Mouse (Mus musculus) embryonic facial prominence, embryonic 14.5 days (tissue): ENCODE measurements at regions not wholly inside any gene's neighbourhood (a gene's known extent, or its start where the extent isn't known, plus 50 kb on each side); places are given as distances from the start of the nearest gene placed in this dataset.
A peak's percentile ranks its signal among the peaks of the same experiment; 100 is the strongest.

Experiments used
- ATAC-seq: fragments of 200-750 bp; cut with Nextera tagmentation; 2 replicates; pipeline ENCODE4 v1.8.0; 2017; ENCODE audit warnings: low read depth, moderate number of reproducible peaks, moderate TSS enrichment
- DNase-seq: peaks from one replicate; pipeline ENCODE4 v3.0.0-alpha.2; 2015; ENCODE audit warnings: low spot score
- H3K27ac ChIP-seq: fragments of 300-500 bp; sonication (generic); replicated peaks from 2 replicates; pipeline ENCODE4 v1.5.1; 2014; ENCODE audit warnings: low read depth, mild to moderate bottlenecking, low read length, moderate library complexity
- H3K27me3 ChIP-seq: fragments of 300-500 bp; sonication (generic); replicated peaks from 2 replicates; pipeline ENCODE4 v1.6.1; 2014; ENCODE audit warnings: low read length; ENCODE audit not compliant: control insufficient read depth, insufficient read depth
- H3K36me3 ChIP-seq: fragments of 300-500 bp; sonication (generic); 2 replicates; pipeline ENCODE4 v1.6.1; 2014; ENCODE audit warnings: low read length, mixed read lengths; ENCODE audit not compliant: control insufficient read depth, insufficient read depth
- H3K4me1 ChIP-seq: fragments of 300-500 bp; sonication (generic); 2 replicates; pipeline ENCODE4 v1.6.1; 2014; ENCODE audit warnings: antibody characterized with exemption, low read length; ENCODE audit not compliant: control insufficient read depth, insufficient read depth
- H3K4me2 ChIP-seq: fragments of 300-500 bp; sonication (generic); 2 replicates; pipeline ENCODE4 v1.6.1; 2014; ENCODE audit warnings: low read depth, mild to moderate bottlenecking, low read length, moderate library complexity, mixed read lengths
- H3K4me3 ChIP-seq: fragments of 300-500 bp; sonication (generic); 2 replicates; pipeline ENCODE4 v1.5.1; 2014; ENCODE audit warnings: low read depth, mild to moderate bottlenecking, low read length
- H3K9ac ChIP-seq: fragments of 300-500 bp; sonication (generic); 2 replicates; pipeline ENCODE4 v1.6.1; 2014; ENCODE audit warnings: low read depth, mild to moderate bottlenecking, low read length, moderate library complexity, mixed read lengths
- H3K9me3 ChIP-seq: fragments of 300-500 bp; sonication (generic); 2 replicates; pipeline ENCODE4 v1.6.1; 2016; ENCODE audit warnings: low read length; ENCODE audit not compliant: control insufficient read depth
- WGBS: fragments of 180-500 bp; shearing (Covaris S2); extraction: QIAGEN DNeasy Blood & Tissue Kit; methylation state at CpG from one replicate; pipeline ENCODE4 v1.1.7; 2014; 5-methylcytosine and 5-hydroxymethylcytosine counted together

GRCm38 (mm10) chr9:98091105-98091504 is 58.1 kb upstream of the Clstn2 start:
- no peaks in the 10 kb centered on the region for H3K4me1 ChIP-seq
- no peak overlapping the region for H3K27ac ChIP-seq
- no peaks in the 10 kb centered on the region for H3K36me3 ChIP-seq
- no peak overlapping the region for H3K4me2 ChIP-seq
- H3K27me3 ChIP-seq: no peaks in the 10 kb centered on the region
- H3K4me3 ChIP-seq: no peak overlapping the region
- DNase-seq (no peak), ATAC-seq (no peak)
- H3K9ac ChIP-seq: no peak overlapping the region
- WGBS: 77% methylated on average over 1 of the region's 1 CpGs
- no peaks in the 10 kb centered on the region for H3K9me3 ChIP-seq

- DNase-seq: no peak
- no peak overlapping the region for H3K9ac ChIP-seq
- no peaks in the 10 kb centered on the region for H3K27me3 ChIP-seq
- ATAC-seq: no peak
- H3K9me3 ChIP-seq: no peaks in the 10 kb centered on the region
- no peaks in the 10 kb centered on the region for H3K36me3 ChIP-seq
- H3K27ac ChIP-seq: no peak overlapping the region
- H3K4me3 ChIP-seq: no peak overlapping the region
- no peaks in the 10 kb centered on the region for H3K4me1 ChIP-seq
- no peak overlapping the region for H3K4me2 ChIP-seq
- 79% methylated on average over 10 of the region's 10 CpGs for WGBS
Measured at GRCm38 (mm10) chr9:98095064-98095790, 62.2 kb upstream of the Clstn2 start.

GRCm38 (mm10) chr9:98123390-98123789 is 90.4 kb upstream of the Clstn2 start:
- H3K27me3 ChIP-seq: no peaks in the 10 kb centered on the region
- H3K9me3 ChIP-seq: no peaks in the 10 kb centered on the region
- no peak overlapping the region for H3K4me2 ChIP-seq
- H3K9ac ChIP-seq: no peak overlapping the region
- H3K36me3 ChIP-seq: no peaks in the 10 kb centered on the region
- DNase-seq (peak; percentile 6), ATAC-seq (no peak; the same call in 1 of the 2 replicates)
- H3K4me1 ChIP-seq: no peaks in the 10 kb centered on the region
- no peak overlapping the region for H3K4me3 ChIP-seq
- WGBS: 63% methylated on average over 6 of the region's 6 CpGs
- no peak overlapping the region for H3K27ac ChIP-seq

- DNase-seq (no peak), ATAC-seq (no peak)
- Histone ChIP-seq H3K9ac (no peak overlapping the region), H3K4me3 (no peak overlapping the region), H3K4me2 (no peak overlapping the region), H3K27ac (no peak overlapping the region), H3K4me1 (no peaks in the 10 kb centered on the region), H3K27me3 (no peaks in the 10 kb centered on the region), H3K9me3 (no peaks in the 10 kb centered on the region), H3K36me3 (no peaks in the 10 kb centered on the region)
- WGBS: 84% methylated on average over 4 of the region's 4 CpGs
Measured at GRCm38 (mm10) chr9:98129596-98129995, 96.6 kb upstream of the Clstn2 start.

- H3K4me3 ChIP-seq: no peak overlapping the region
- no peaks in the 10 kb centered on the region for H3K4me1 ChIP-seq
- H3K9me3 ChIP-seq: no peaks in the 10 kb centered on the region
- no peak for ATAC-seq
- no peak overlapping the region for H3K27ac ChIP-seq
- WGBS: 80% methylated on average over 5 of the region's 5 CpGs
- H3K36me3 ChIP-seq: no peaks in the 10 kb centered on the region
- no peak overlapping the region for H3K9ac ChIP-seq
- no peak for DNase-seq
- no peak overlapping the region for H3K4me2 ChIP-seq
- no peaks in the 10 kb centered on the region for H3K27me3 ChIP-seq
Measured at GRCm38 (mm10) chr9:98130849-98131248, 97.9 kb upstream of the Clstn2 start.

GRCm38 (mm10) chr9:98140546-98140945 is 107.6 kb upstream of the Clstn2 start:
- ATAC-seq (no peak), DNase-seq (no peak)
- Histone ChIP-seq H3K9ac (no peak overlapping the region), H3K4me3 (no peak overlapping the region), H3K36me3 (no peaks in the 10 kb centered on the region), H3K27ac (no peak overlapping the region), H3K9me3 (peaks cover 10% of the 10 kb centered on the region; the same call in 1 of the 2 replicates), H3K4me2 (no peak overlapping the region), H3K27me3 (no peaks in the 10 kb centered on the region), H3K4me1 (no peaks in the 10 kb centered on the region)

- H3K4me3 ChIP-seq: no peak overlapping the region
- 61% methylated on average over 7 of the region's 7 CpGs for WGBS
Measured at GRCm38 (mm10) chr9:98142121-98142520, 109.1 kb upstream of the Clstn2 start.

GRCm38 (mm10) chr9:98146901-98147300 is 113.9 kb upstream of the Clstn2 start:
- H3K36me3 ChIP-seq: no peaks in the 10 kb centered on the region
- DNase-seq (peak; percentile 79), ATAC-seq (no peak)
- H3K27me3 ChIP-seq: no peaks in the 10 kb centered on the region
- no peak overlapping the region for H3K4me3 ChIP-seq
- H3K9ac ChIP-seq: no peak overlapping the region
- 40% methylated on average over 5 of the region's 5 CpGs for WGBS
- H3K9me3 ChIP-seq: no peaks in the 10 kb centered on the region
- H3K4me1 ChIP-seq: no peaks in the 10 kb centered on the region
- no peak overlapping the region for H3K4me2 ChIP-seq
- no peak overlapping the region for H3K27ac ChIP-seq

More at GRCm38 (mm10) chr9:98142121-98142520, 109.1 kb upstream of the Clstn2 start:
- H3K9ac ChIP-seq: no peak overlapping the region
- H3K4me2 ChIP-seq: no peak overlapping the region
- H3K9me3 ChIP-seq: 0 out of 2 replicates have a peak, but pooled peaks cover 3% of the 10 kb centered on the region
- no peaks in the 10 kb centered on the region for H3K27me3 ChIP-seq
- H3K27ac ChIP-seq: no peak overlapping the region
- no peaks in the 10 kb centered on the region for H3K4me1 ChIP-seq
- DNase-seq: no peak
- no peaks in the 10 kb centered on the region for H3K36me3 ChIP-seq
- no peak for ATAC-seq

GRCm38 (mm10) chr9:98158421-98158820 is 125.4 kb upstream of the Clstn2 start:
- Histone ChIP-seq H3K27me3 (no peaks in the 10 kb centered on the region), H3K9me3 (no peaks in the 10 kb centered on the region), H3K4me2 (no peak overlapping the region), H3K4me1 (no peaks in the 10 kb centered on the region), H3K4me3 (no peak overlapping the region), H3K9ac (no peak overlapping the region), H3K36me3 (no peaks in the 10 kb centered on the region), H3K27ac (no peak overlapping the region)
- no peak for ATAC-seq
- 90% methylated on average over 2 of the region's 2 CpGs for WGBS
- no peak for DNase-seq
